Mouse (Mus musculus) intestine, embryonic 14.5 days (tissue): ENCODE data around the gene Pla2g12b. TPM values are rescaled to one million over a fixed set of nuclear protein-coding genes. Genes with fewer than 3 reads are reported as not detected.

Source experiments
- ATAC-seq: fragments of 200-750 bp; cut with Nextera tagmentation; replicated peaks from 2 replicates; pipeline ENCODE4 v1.8.0; 2017; ENCODE audit warnings: low read depth, moderate number of reproducible peaks, moderate TSS enrichment, moderate library complexity; ENCODE audit not compliant: low FRiP score, low TSS enrichment
- DNase-seq: peaks from one replicate; pipeline ENCODE4 v3.0.0-alpha.2; 2018; ENCODE audit warnings: low spot score
- H3K27ac ChIP-seq: fragments of 300-500 bp; sonication (generic); 2 replicates; pipeline ENCODE4 v1.5.1; 2014; ENCODE audit warnings: low read depth, mild to moderate bottlenecking, control low read depth
- H3K27me3 ChIP-seq: fragments of 300-500 bp; sonication (generic); replicated peaks from 2 replicates; pipeline ENCODE4 v1.6.1; 2014; ENCODE audit warnings: low read length, control low read depth; ENCODE audit not compliant: control insufficient read depth, insufficient read depth
- H3K36me3 ChIP-seq: fragments of 300-500 bp; sonication (generic); 2 replicates; pipeline ENCODE4 v1.6.1; 2014; ENCODE audit warnings: low read length, control low read depth; ENCODE audit not compliant: control insufficient read depth, insufficient read depth
- H3K4me1 ChIP-seq: fragments of 300-500 bp; sonication (generic); replicated peaks from 2 replicates; pipeline ENCODE4 v1.6.1; 2014; ENCODE audit warnings: low read length, control low read depth, mixed read lengths; ENCODE audit not compliant: control insufficient read depth, insufficient read depth
- H3K4me2 ChIP-seq: fragments of 300-500 bp; sonication (generic); 2 replicates; pipeline ENCODE4 v1.6.1; 2014; ENCODE audit warnings: low read length
- H3K4me3 ChIP-seq: fragments of 300-500 bp; sonication (generic); 2 replicates; pipeline ENCODE4 v1.5.1; 2014; ENCODE audit warnings: low read depth, low read length, control low read depth, mixed read lengths
- H3K9ac ChIP-seq: fragments of 300-500 bp; sonication (generic); 2 replicates; pipeline ENCODE4 v1.6.1; 2014; ENCODE audit warnings: mild to moderate bottlenecking, low read length
- H3K9me3 ChIP-seq: fragments of 300-500 bp; sonication (generic); 2 replicates; pipeline ENCODE4 v1.6.1; 2016; ENCODE audit warnings: low read length, control low read depth; ENCODE audit not compliant: control insufficient read depth
- WGBS: fragments of 180-500 bp; shearing (Covaris S2); extraction: QIAGEN DNeasy Blood & Tissue Kit; methylation state at CpG from one replicate; pipeline ENCODE4 v1.1.7; 2014; 5-methylcytosine and 5-hydroxymethylcytosine counted together
- polyA plus RNA-seq: library from polyadenylated mRNA; unstranded; fragments of >200 nt; fragmentation: Nextera tagmentation; extraction: Ambion mirVana; gene quantifications from 2 replicates; pipeline ENCODE4 v1.2.1, GENCODE M21; 2014

Gene Pla2g12b
- polyA plus RNA-seq, 1 experiment from 2014 or later = 14.2 TPM

DNA sequence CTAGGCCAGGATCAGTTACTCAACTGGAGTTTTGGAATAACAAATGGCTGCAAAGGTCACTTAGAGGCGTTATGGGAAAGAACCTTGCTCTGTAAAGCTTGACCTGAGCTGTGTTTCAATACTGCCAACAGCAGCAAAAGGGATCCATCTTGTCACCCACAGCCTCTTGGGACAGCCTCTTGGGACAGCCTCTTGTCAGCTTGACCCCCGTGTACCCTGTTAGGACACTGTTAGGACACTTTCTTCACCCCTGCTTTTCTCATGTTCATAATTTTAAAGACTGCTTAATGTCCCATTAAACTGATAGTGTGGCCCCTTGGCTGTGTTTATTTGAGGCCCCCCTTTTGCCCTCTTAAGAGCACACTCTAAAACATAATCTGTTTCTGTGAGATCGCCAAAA, 21.0 kb downstream of the Pla2g12b start:
- Histone ChIP-seq H3K27me3 (no peaks in the 10 kb centered on the region), H3K9ac (no peak overlapping the region), H3K4me2 (no peak overlapping the region), H3K4me1 (peaks cover 6% of the 10 kb centered on the region), H3K4me3 (no peak overlapping the region), H3K9me3 (no peaks in the 10 kb centered on the region), H3K36me3 (no peaks in the 10 kb centered on the region), H3K27ac (no peak overlapping the region)
- no peak for DNase-seq
- ATAC-seq = no peak
- 48% methylated on average over 3 of the region's 3 CpGs for WGBS

DNA sequence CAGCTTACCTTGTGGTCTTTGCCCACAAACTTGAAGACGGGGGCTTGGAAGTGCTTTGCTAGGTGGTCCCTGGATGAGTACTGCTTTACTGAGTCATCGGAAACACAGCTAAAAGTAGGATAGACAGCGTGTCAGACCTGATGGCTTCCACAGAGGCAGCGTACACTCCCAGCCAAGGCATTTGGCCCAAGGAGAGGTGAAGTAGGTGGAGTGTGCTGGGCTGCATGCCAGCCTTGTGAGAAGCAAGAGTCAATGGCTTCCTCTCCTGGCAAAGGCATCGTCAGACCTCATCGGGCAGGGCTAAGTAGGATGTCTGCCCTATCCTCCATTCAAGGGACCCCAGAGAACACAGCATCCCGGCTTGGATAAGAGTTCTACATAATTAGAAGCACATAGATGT, 21.9 kb downstream of the Pla2g12b start:
- ATAC-seq (no peak), DNase-seq (no peak)
- no peak overlapping the region for H3K4me2 ChIP-seq
- 81% methylated on average over 7 of the region's 7 CpGs for WGBS
- H3K36me3 ChIP-seq = no peaks in the 10 kb centered on the region
- H3K27me3 ChIP-seq = no peaks in the 10 kb centered on the region
- peaks cover 12% of the 10 kb centered on the region for H3K4me1 ChIP-seq
- H3K27ac ChIP-seq = no peak overlapping the region
- no peak overlapping the region for H3K9ac ChIP-seq
- no peaks in the 10 kb centered on the region for H3K9me3 ChIP-seq
- H3K4me3 ChIP-seq = no peak overlapping the region

DNA sequence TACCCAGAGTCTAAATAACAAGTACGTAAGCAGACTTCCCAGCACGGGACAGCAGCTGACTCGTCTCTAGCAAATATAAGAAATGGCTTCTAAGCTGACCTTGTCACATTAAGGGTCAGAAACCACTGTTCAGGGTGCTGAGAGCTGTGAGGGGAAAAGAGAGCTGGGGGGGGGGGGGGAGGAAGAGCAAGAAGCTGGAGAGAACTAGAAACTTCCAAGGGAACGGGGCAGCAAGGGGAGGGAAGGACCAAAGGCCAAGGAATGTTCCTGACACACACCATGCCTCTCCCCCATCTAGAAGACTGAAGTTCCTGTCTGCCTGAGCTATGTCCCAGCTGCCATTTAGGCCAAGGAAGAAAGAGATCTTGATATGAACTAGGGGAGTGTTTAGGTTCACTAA, 22.9 kb downstream of the Pla2g12b start:
- Histone ChIP-seq H3K9ac (no peak overlapping the region), H3K27me3 (no peaks in the 10 kb centered on the region), H3K4me3 (no peak overlapping the region), H3K27ac (no peak overlapping the region), H3K4me1 (peaks cover 12% of the 10 kb centered on the region), H3K9me3 (no peaks in the 10 kb centered on the region), H3K36me3 (no peaks in the 10 kb centered on the region), H3K4me2 (no peak overlapping the region)
- 51% methylated on average over 4 of the region's 4 CpGs for WGBS
- no peak for ATAC-seq
- no peak for DNase-seq

DNA sequence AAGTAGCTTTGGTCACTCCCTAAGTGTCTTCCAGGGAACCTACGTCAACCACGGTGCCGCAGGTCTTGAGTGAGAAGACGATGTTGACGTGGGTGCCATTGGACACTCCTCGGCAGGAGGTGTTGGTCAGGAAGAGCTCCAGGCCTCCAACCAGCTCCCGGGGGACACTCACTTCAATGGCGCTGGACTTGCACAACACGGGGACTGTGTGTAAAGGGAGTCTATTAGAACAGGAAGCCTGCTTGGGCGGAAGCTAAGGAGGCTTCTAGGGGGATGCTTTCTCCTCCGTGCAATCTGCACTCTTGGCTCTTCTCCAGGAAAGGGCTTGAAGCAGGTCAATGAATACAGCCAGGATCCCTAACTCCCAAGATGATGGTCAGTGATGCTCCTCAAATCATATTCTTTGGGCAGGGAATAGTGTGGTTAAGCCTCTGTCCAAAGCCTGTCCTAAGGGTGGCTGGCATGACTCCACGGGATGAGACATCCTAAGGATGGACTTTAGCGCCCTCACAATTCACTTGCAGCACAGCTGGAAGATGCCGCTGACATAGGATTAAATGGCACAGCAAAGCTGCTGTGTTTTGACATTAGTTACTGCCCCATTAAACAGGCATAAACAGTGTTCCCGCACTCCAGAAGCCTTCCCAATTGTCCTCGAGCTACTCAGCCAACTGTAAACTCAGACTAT, 26.1 kb downstream of the Pla2g12b start:
- H3K27me3 ChIP-seq = no peaks in the 10 kb centered on the region
- peaks cover 12% of the 10 kb centered on the region for H3K4me1 ChIP-seq
- H3K4me2 ChIP-seq = no peak overlapping the region
- H3K9ac ChIP-seq = no peak overlapping the region
- no peak overlapping the region for H3K4me3 ChIP-seq
- H3K36me3 ChIP-seq = no peaks in the 10 kb centered on the region
- no peaks in the 10 kb centered on the region for H3K9me3 ChIP-seq
- no peak overlapping the region for H3K27ac ChIP-seq
- 70% methylated on average over 16 of the region's 16 CpGs for WGBS
- no peak for DNase-seq
- ATAC-seq = no peak

DNA sequence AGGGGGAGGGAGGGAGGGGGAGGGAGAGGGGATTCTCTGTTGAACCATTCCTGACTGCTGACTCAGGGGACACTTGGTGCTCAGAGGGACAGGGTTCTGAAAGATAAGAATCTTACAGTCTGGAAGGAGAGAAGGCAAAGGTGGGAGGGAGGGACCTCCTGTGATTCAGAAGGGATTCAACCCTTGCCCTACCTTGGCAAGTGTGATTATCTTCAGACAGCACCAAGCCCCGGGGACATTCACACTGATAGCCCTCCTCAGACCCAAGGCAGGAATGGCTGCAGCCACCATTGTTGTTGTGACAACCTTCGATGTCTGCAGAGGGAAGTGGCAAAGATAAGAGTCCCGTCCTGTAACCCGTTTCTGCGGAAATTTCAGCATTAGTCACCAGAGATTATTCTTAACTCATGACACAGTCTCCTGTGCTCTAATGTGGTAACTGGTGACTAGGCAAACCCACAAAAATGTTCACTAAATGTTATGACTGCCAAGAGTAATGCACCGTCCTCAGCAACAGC, 27.3 kb downstream of the Pla2g12b start:
- no peak overlapping the region for H3K27ac ChIP-seq
- no peak for DNase-seq
- ATAC-seq = no peak
- 55% methylated on average over 6 of the region's 6 CpGs for WGBS
- H3K36me3 ChIP-seq = no peaks in the 10 kb centered on the region
- H3K9ac ChIP-seq = no peak overlapping the region
- no peak overlapping the region for H3K4me3 ChIP-seq
- no peaks in the 10 kb centered on the region for H3K9me3 ChIP-seq
- H3K27me3 ChIP-seq = no peaks in the 10 kb centered on the region
- H3K4me2 ChIP-seq = no peak overlapping the region
- H3K4me1 ChIP-seq = peaks cover 12% of the 10 kb centered on the region

DNA sequence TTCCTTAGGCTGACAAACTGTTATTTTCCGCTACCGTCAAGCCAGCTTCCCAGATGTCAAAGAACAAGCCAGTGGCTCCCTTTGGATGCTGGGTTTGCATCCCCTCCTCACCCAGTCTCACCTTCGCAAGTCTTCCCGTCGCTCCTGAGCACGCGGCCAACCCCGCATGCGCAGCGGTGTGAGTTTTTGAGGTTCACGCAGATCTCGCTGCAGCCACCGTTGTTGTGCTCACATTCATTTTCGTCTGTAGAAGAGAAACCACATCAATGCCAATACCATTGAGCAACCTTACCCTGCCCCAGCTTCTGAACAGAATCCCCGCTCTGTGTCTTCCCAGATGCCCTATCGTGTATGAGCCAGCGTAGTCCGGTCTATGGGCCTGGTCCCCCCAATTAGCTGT, 32.3 kb downstream of the Pla2g12b start:
- Histone ChIP-seq H3K9ac (no peak overlapping the region), H3K4me2 (no peak overlapping the region), H3K9me3 (no peaks in the 10 kb centered on the region), H3K27ac (no peak overlapping the region), H3K36me3 (no peaks in the 10 kb centered on the region), H3K4me1 (no peaks in the 10 kb centered on the region), H3K27me3 (no peaks in the 10 kb centered on the region), H3K4me3 (no peak overlapping the region)
- WGBS = 95% methylated on average over 18 of the region's 18 CpGs
- ATAC-seq (no peak), DNase-seq (no peak)

DNA sequence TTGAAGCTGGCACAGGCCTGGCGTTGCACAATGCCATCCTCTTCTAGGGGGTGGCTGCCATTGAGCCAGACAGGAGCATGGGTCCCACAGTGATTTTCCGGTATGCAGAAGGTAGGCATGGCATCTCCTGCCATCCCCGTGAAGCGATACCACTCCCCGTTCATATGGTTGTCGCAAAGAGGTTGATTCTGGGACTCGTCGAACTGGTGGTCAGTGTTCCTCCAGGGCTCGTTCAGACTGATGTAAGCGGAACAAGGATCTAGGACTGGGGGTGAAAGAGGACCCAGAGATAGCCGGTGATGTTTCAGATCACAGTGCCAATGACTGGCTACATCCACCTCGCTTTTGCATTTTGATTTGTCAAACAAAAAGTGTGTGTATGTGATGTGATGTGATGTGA, 35.2 kb downstream of the Pla2g12b start:
- ATAC-seq = no peak
- Histone ChIP-seq H3K27me3 (no peaks in the 10 kb centered on the region), H3K4me2 (no peak overlapping the region), H3K4me3 (no peak overlapping the region), H3K9ac (no peak overlapping the region), H3K27ac (no peak overlapping the region), H3K9me3 (no peaks in the 10 kb centered on the region), H3K36me3 (no peaks in the 10 kb centered on the region), H3K4me1 (peaks cover 10% of the 10 kb centered on the region)
- DNase-seq = no peak
- WGBS = 89% methylated on average over 12 of the region's 12 CpGs

DNA sequence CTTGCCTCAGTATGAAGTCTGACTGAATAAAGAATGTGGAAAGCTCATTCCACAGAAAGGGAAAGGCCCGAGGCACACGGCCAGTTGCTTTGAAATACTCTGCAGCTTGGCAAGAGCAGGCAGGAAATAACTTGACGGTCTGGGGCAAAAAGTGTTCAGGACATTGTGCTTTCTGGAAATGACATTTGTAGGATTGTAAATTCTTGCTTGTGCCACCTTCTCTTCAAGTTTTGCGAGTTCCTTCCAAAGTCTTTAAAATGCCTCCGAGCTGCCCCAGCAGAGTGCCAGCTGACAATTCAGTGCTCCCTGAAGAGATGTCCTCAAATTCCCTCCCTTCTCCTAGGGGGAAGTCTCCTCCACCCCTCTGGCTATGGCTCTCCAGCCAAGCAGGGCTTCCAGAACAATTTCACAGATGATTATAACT, 36.1 kb downstream of the Pla2g12b start:
- no peak for DNase-seq
- 41% methylated on average over 5 of the region's 5 CpGs for WGBS
- no peaks in the 10 kb centered on the region for H3K36me3 ChIP-seq

DNA sequence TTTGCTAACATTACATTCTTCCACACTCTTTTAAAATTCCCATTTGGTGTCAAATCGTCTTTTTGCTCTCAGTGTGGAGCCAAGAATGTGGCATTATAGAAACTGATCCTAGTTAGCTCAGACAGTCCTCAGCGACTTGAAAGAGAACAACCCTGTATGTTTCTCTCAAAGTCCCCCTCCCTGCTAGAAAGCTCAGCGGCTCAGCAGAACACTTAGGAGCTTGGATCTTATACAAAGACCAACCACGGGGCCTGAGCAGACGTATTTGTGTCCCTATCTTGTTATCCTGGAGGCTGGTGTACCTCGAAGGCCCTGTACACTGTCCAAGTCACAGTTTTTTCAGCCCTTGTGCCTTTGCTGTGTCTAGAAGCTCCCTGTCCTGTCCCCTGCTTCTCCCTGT, 36.7 kb downstream of the Pla2g12b start:
- Histone ChIP-seq H3K4me2 (no peak overlapping the region), H3K27ac (no peak overlapping the region), H3K27me3 (no peaks in the 10 kb centered on the region), H3K9me3 (no peaks in the 10 kb centered on the region), H3K4me3 (no peak overlapping the region), H3K9ac (no peak overlapping the region), H3K4me1 (peaks cover 10% of the 10 kb centered on the region), H3K36me3 (no peaks in the 10 kb centered on the region)
- WGBS = 74% methylated on average over 6 of the region's 6 CpGs
- ATAC-seq (no peak), DNase-seq (no peak)

More for the DNA sequence above, 36.1 kb downstream of the Pla2g12b start:
- no peak for ATAC-seq
- Histone ChIP-seq H3K4me3 (no peak overlapping the region), H3K9ac (no peak overlapping the region), H3K4me2 (no peak overlapping the region), H3K27me3 (no peaks in the 10 kb centered on the region), H3K4me1 (peaks cover 10% of the 10 kb centered on the region), H3K27ac (no peak overlapping the region), H3K9me3 (no peaks in the 10 kb centered on the region)
